Mouse (Mus musculus): Measurements from ENCODE around the gene Ampd1.

Gene Ampd1

DNA sequence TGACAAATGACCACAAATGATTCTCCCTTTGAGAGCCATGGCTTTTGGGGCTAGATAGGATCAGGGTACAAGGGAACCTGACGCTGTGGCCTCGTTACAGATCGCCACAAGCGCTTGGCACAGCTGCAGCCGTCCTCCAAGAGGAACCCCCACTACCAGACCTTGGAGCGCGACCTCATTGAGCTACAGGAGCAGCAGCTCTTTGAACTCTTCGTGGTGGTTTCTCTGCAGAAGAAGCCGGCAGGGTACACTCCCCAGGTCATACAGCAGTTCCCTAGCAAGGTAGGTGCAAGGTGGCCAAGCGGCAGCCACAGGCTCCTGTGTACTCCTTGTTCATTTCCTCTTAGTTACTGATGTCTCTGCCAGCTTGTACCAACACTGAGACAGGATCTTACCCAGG, 75.1 kb downstream of the Ampd1 start:
- no peak for DNase-seq (ENCODE audit: low spot score in 2 of 2)

Data from urinary bladder, adult 18-20 months (tissue).